Mouse (Mus musculus) large intestine, adult 2 months (tissue): Measurements from ENCODE around the gene Ndn. TPM values are rescaled to one million over a fixed set of nuclear protein-coding genes. Genes with fewer than 3 reads are reported as not detected.

Source experiments
- polyA plus RNA-seq: library from polyadenylated mRNA; depleted of rRNA; stranded (reverse); fragments of >200 nt; gene quantifications from 2 replicates; pipeline ENCODE4 v1.2.3, GENCODE M21; 2012; rRNA removed

Gene Ndn
- polyA plus RNA-seq, 1 experiment, result 3.3 TPM

Other genes starting within 250 kb of the Ndn start
- not detected in 2 replicates for gene Magel2, start 30.4 kb downstream of the Ndn start, polyA plus RNA-seq
- gene Mkrn3, start 73.6 kb downstream of the Ndn start, polyA plus RNA-seq, result 0.25 and 0.30 TPM in 2 replicates
- gene Peg12, start 117.9 kb downstream of the Ndn start, polyA plus RNA-seq, result 0.12 and 0.22 TPM in 2 replicates